Mouse (Mus musculus): ENCODE measurements around the gene Slc38a1. TPM values are rescaled to one million over a fixed set of nuclear protein-coding genes. Genes with fewer than 3 reads are reported as not detected.

Slc38a1 gene
- total and polyA plus RNA-seq, 2 experiments from 2014 or later, result 52.4 to 56.7 TPM

DNA sequence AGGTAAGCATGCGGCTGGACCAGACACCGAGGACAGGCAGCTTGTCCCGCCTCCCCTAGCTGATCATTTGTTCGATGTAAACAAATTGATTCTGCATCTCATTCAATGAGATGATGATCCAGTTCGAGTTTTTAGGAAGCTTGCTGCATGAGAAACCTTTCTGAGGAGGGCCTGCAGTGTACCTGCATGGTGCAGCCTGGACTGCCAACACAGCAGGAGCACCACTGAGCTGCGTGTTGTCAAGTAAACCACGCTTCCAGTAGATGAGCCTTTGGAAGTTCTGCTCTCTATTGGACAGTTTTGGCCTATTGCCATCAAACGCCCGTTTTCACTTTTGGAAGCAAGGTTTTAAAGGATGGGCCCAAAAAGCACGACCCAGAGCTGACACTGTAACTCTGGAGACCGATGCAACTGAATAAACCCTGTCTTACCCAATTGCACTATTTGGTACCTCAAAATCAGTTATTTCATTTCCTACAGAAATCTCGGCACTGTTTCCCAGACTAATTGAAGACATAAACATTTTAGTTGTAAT lies 46.1 kb upstream of the Slc38a1 start:
- peaks cover 60% of the 10 kb centered on the region for H3K36me3 ChIP-seq (replicated peaks; ENCODE audit: control insufficient read depth, insufficient read depth, low read length)
- H3K9me3 ChIP-seq (replicated peaks; ENCODE audit: control insufficient read depth, low read length), result no peaks in the 10 kb centered on the region
- H3K27me3 ChIP-seq (ENCODE audit: control insufficient read depth, insufficient read depth, low read length), result no peaks in the 10 kb centered on the region
- H3K4me3 ChIP-seq (ENCODE audit: low read depth, low read length), result no peak overlapping the region
- WGBS, result 83% methylated on average over 12 of the region's 12 CpGs
- peaks cover 4% of the 10 kb centered on the region; the same call in 1 of the 2 replicates for H3K4me1 ChIP-seq (ENCODE audit: control insufficient read depth, insufficient read depth)
- H3K27ac ChIP-seq (ENCODE audit: low read depth), result no peak overlapping the region
- no peak overlapping the region for H3K9ac ChIP-seq (replicated peaks; ENCODE audit: low read depth, low read length)
- TF ChIP-seq EP300 (IDR thresholded peaks at IDR 0.05; ENCODE audit: low read depth), result no peak
- TF ChIP-seq CTCF (IDR thresholded peaks at IDR 0.05; ENCODE audit: low read depth), result no peak
- no peak overlapping the region for H3K4me2 ChIP-seq (ENCODE audit: low read depth, low read length)
- ATAC-seq (ENCODE audit: insufficient read depth, low read depth) (no peak), DNase-seq (ENCODE audit: low spot score) (no peak)

GRCm38 (mm10) chr15:96688036-96688435 lies 45.3 kb upstream of the Slc38a1 start:
- no peak overlapping the region for H3K4me2 ChIP-seq (ENCODE audit: low read depth, low read length)
- H3K4me1 ChIP-seq (ENCODE audit: control insufficient read depth, insufficient read depth), result peaks cover 4% of the 10 kb centered on the region; the same call in 1 of the 2 replicates
- WGBS, result 73% methylated on average over 6 of the region's 6 CpGs
- H3K9me3 ChIP-seq (replicated peaks; ENCODE audit: control insufficient read depth, low read length), result no peaks in the 10 kb centered on the region
- ATAC-seq (ENCODE audit: insufficient read depth, low read depth) (no peak), DNase-seq (ENCODE audit: low spot score) (no peak)
- H3K36me3 ChIP-seq (replicated peaks; ENCODE audit: control insufficient read depth, insufficient read depth, low read length), result peaks cover 51% of the 10 kb centered on the region
- H3K4me3 ChIP-seq (ENCODE audit: low read depth, low read length), result no peak overlapping the region
- TF ChIP-seq EP300 (IDR thresholded peaks at IDR 0.05; ENCODE audit: low read depth), result no peak
- TF ChIP-seq CTCF (IDR thresholded peaks at IDR 0.05; ENCODE audit: low read depth), result no peak
- H3K9ac ChIP-seq (replicated peaks; ENCODE audit: low read depth, low read length), result no peak overlapping the region
- H3K27ac ChIP-seq (ENCODE audit: low read depth), result no peak overlapping the region
- no peaks in the 10 kb centered on the region for H3K27me3 ChIP-seq (ENCODE audit: control insufficient read depth, insufficient read depth, low read length)

GRCm38 (mm10) chr15:96687366-96687765 lies 44.7 kb upstream of the Slc38a1 start:
- TF ChIP-seq EP300 (IDR thresholded peaks at IDR 0.05; ENCODE audit: low read depth), result no peak
- no peak for TF ChIP-seq CTCF (IDR thresholded peaks at IDR 0.05; ENCODE audit: low read depth)
- ATAC-seq (ENCODE audit: insufficient read depth, low read depth), result no peak
- WGBS, result 64% methylated on average over 1 of the region's 1 CpGs
- peaks cover 4% of the 10 kb centered on the region; the same call in 1 of the 2 replicates for H3K4me1 ChIP-seq (ENCODE audit: control insufficient read depth, insufficient read depth)
- H3K4me3 ChIP-seq (ENCODE audit: low read depth, low read length), result no peak overlapping the region
- H3K4me2 ChIP-seq (ENCODE audit: low read depth, low read length), result no peak overlapping the region
- no peak for DNase-seq (ENCODE audit: low spot score)
- H3K9me3 ChIP-seq (replicated peaks; ENCODE audit: control insufficient read depth, low read length), result no peaks in the 10 kb centered on the region
- no peaks in the 10 kb centered on the region for H3K27me3 ChIP-seq (ENCODE audit: control insufficient read depth, insufficient read depth, low read length)
- no peak overlapping the region for H3K27ac ChIP-seq (ENCODE audit: low read depth)
- no peak overlapping the region for H3K9ac ChIP-seq (replicated peaks; ENCODE audit: low read depth, low read length)
- H3K36me3 ChIP-seq (replicated peaks; ENCODE audit: control insufficient read depth, insufficient read depth, low read length), result peaks cover 45% of the 10 kb centered on the region

GRCm38 (mm10) chr15:96686201-96687159 lies 43.8 kb upstream of the Slc38a1 start:
- Histone ChIP-seq H3K9ac (replicated peaks; ENCODE audit: low read depth, low read length) (no peak overlapping the region), H3K4me2 (ENCODE audit: low read depth, low read length) (no peak overlapping the region), H3K36me3 (replicated peaks; ENCODE audit: control insufficient read depth, insufficient read depth, low read length) (peaks cover 36% of the 10 kb centered on the region), H3K27ac (ENCODE audit: low read depth) (peak overlapping the region; percentile 44), H3K9me3 (replicated peaks; ENCODE audit: control insufficient read depth, low read length) (no peaks in the 10 kb centered on the region), H3K4me3 (ENCODE audit: low read depth, low read length) (no peak overlapping the region), H3K27me3 (ENCODE audit: control insufficient read depth, insufficient read depth, low read length) (no peaks in the 10 kb centered on the region), H3K4me1 (ENCODE audit: control insufficient read depth, insufficient read depth) (peaks cover 4% of the 10 kb centered on the region; the same call in 1 of the 2 replicates)
- ATAC-seq (ENCODE audit: insufficient read depth, low read depth) (peak; percentile 31; the same call in 1 of the 2 replicates), DNase-seq (ENCODE audit: low spot score) (no peak)
- TF ChIP-seq EP300 (IDR thresholded peaks at IDR 0.05; ENCODE audit: low read depth) (0 out of 2 replicates have a peak, but pooled peaks have one; percentile 39), CTCF (IDR thresholded peaks at IDR 0.05; ENCODE audit: low read depth) (no peak)
- 58% methylated on average over 9 of the region's 9 CpGs for WGBS

- H3K9ac ChIP-seq (replicated peaks; ENCODE audit: low read depth, low read length), result no peak overlapping the region
- peaks cover 4% of the 10 kb centered on the region; the same call in 1 of the 2 replicates for H3K4me1 ChIP-seq (ENCODE audit: control insufficient read depth, insufficient read depth)
- H3K9me3 ChIP-seq (replicated peaks; ENCODE audit: control insufficient read depth, low read length), result no peaks in the 10 kb centered on the region
- DNase-seq (ENCODE audit: low spot score), result no peak
- peaks cover 24% of the 10 kb centered on the region for H3K36me3 ChIP-seq (replicated peaks; ENCODE audit: control insufficient read depth, insufficient read depth, low read length)
- H3K27me3 ChIP-seq (ENCODE audit: control insufficient read depth, insufficient read depth, low read length), result no peaks in the 10 kb centered on the region
- H3K4me3 ChIP-seq (ENCODE audit: low read depth, low read length), result no peak overlapping the region
- 67% methylated on average over 6 of the region's 6 CpGs for WGBS
- peak overlapping the region; percentile 44; the same call in 1 of the 2 replicates for H3K27ac ChIP-seq (ENCODE audit: low read depth)
- ATAC-seq (ENCODE audit: insufficient read depth, low read depth), result no peak
- no peak for TF ChIP-seq CTCF (IDR thresholded peaks at IDR 0.05; ENCODE audit: low read depth)
- TF ChIP-seq EP300 (IDR thresholded peaks at IDR 0.05; ENCODE audit: low read depth), result no peak
- H3K4me2 ChIP-seq (ENCODE audit: low read depth, low read length), result no peak overlapping the region
Observed at GRCm38 (mm10) chr15:96685273-96685672, 42.6 kb upstream of the Slc38a1 start.

All from heart, postnatal 0 days (tissue).